Mouse (Mus musculus): Measurements from ENCODE around the gene Tasp1.
"Not testable (repeated sequence)": the region's sequence is repeated elsewhere in the genome, so short reads cannot be mapped to it uniquely, and the experiment has no call there.

GRCm38 (mm10) chr2:139989907-139990306 lies 76.7 kb downstream of the Tasp1 start:
- peak; percentile 35 for TF ChIP-seq CTCF (IDR thresholded peaks at IDR 0.05; ENCODE audit: low read depth)
- TF ChIP-seq EP300 (IDR thresholded peaks at IDR 0.05; ENCODE audit: low read depth), result not testable (repeated sequence)

Measured in liver, postnatal 0 days (tissue).